Comparison of ENCODE assay signal across 10 mouse cellular contexts in genomic region chr8:30863017-30863416, GRCm38 (mm10).
DNase-seq lines count a peak whose midpoint lies in the region; ATAC-seq and TF ChIP-seq lines count a peak whose summit lies in the region.
"Had no signal": no experiment of that assay in that cellular context is flagged by ENCODE, and none has a peak within 500 bp of the region (broad histone marks: within the 10 kb centered on the region; RNA-seq: fewer than 3 reads in every experiment).

No protein-coding gene starts in this region.

- H3K4me1 ChIP-seq in kidney, postnatal 0 days (replicated peaks; ENCODE audit: insufficient read depth, low read length), result no peaks in the 10 kb centered on the region
- H3K4me1 ChIP-seq in forebrain, embryonic 14.5 days (ENCODE audit: control insufficient read depth, insufficient read depth, low read length), result peaks cover 8% of the 10 kb centered on the region; the same call in 1 of the 2 replicates
- H3K4me1 ChIP-seq in midbrain, embryonic 12.5 days, result peaks cover 8% of the 10 kb centered on the region; the same call in 1 of the 2 replicates

- H3K9me3 ChIP-seq in kidney, postnatal 0 days (replicated peaks; ENCODE audit: low read length), result no peaks in the 10 kb centered on the region
- no peaks in the 10 kb centered on the region for H3K9me3 ChIP-seq in forebrain, embryonic 14.5 days (replicated peaks; ENCODE audit: control insufficient read depth, low read length)
- no peaks in the 10 kb centered on the region for H3K9me3 ChIP-seq in midbrain, embryonic 12.5 days

- no peak overlapping the region for H3K4me2 ChIP-seq in kidney, postnatal 0 days (ENCODE audit: low read length)
- no peak overlapping the region for H3K4me2 ChIP-seq in forebrain, embryonic 14.5 days (ENCODE audit: low read length)
- H3K4me2 ChIP-seq in midbrain, embryonic 12.5 days (replicated peaks), result no peak overlapping the region

- ATAC-seq in kidney, postnatal 0 days (replicated peaks; ENCODE audit: low FRiP score, low read depth), result no peak
- ATAC-seq in forebrain, embryonic 14.5 days, result peak; percentile 52; the same call in 1 of the 2 replicates
- ATAC-seq in midbrain, embryonic 12.5 days (ENCODE audit: low FRiP score, low read depth), result peak; percentile 63
- ATAC-seq: liver, postnatal 0 days had no signal

- DNase-seq in kidney, postnatal 0 days (ENCODE audit: low spot score), result peak; percentile 22
- no peak for DNase-seq in kidney, postnatal 36 days
- peak; percentile 13 to 23 for DNase-seq in cerebellum, postnatal 10 days
- DNase-seq in forebrain, embryonic 14.5 days (ENCODE audit: low spot score), result peak; percentile 25
- no peak for DNase-seq in testis, postnatal 14 days (ENCODE audit: low spot score)
- DNase-seq in thymus, adult 18-20 months, result no peak
- no peak for DNase-seq in lung, postnatal 36 days
- DNase-seq: heart, adult 18-20 months; liver, postnatal 0 days had no signal

- TF ChIP-seq CTCF in kidney, postnatal 0 days (IDR thresholded peaks at IDR 0.05; ENCODE audit: low read depth), result no peak

- WGBS in kidney, postnatal 0 days, result 46% methylated on average over 4 of the region's 4 CpGs
- 7% methylated on average over 4 of the region's 4 CpGs for WGBS in forebrain, embryonic 14.5 days
- 20% methylated on average over 4 of the region's 4 CpGs for WGBS in midbrain, embryonic 12.5 days

- no peak overlapping the region for H3K9ac ChIP-seq in kidney, postnatal 0 days (ENCODE audit: low read depth, low read length)
- no peak overlapping the region for H3K9ac ChIP-seq in forebrain, embryonic 14.5 days (ENCODE audit: low read length)
- H3K9ac ChIP-seq in midbrain, embryonic 12.5 days (replicated peaks), result no peak overlapping the region
- H3K9ac ChIP-seq: liver, postnatal 0 days had no signal

- no peak overlapping the region for H3K4me3 ChIP-seq in kidney, postnatal 0 days (replicated peaks; ENCODE audit: low read depth, low read length)
- no peak overlapping the region for H3K4me3 ChIP-seq in forebrain, embryonic 14.5 days (ENCODE audit: low read depth, low read length)
- H3K4me3 ChIP-seq in midbrain, embryonic 12.5 days, result no peak overlapping the region

- H3K27me3 ChIP-seq in kidney, postnatal 0 days (ENCODE audit: insufficient read depth, low read length), result no peaks in the 10 kb centered on the region
- no peaks in the 10 kb centered on the region for H3K27me3 ChIP-seq in forebrain, embryonic 14.5 days (replicated peaks; ENCODE audit: control insufficient read depth, insufficient read depth, low read length)
- 0 out of 2 replicates have a peak, but pooled peaks cover 3% of the 10 kb centered on the region for H3K27me3 ChIP-seq in midbrain, embryonic 12.5 days

- no peaks in the 10 kb centered on the region for H3K36me3 ChIP-seq in kidney, postnatal 0 days (ENCODE audit: insufficient read depth, low read length)
- H3K36me3 ChIP-seq in forebrain, embryonic 14.5 days (ENCODE audit: control insufficient read depth, insufficient read depth, low read length), result no peaks in the 10 kb centered on the region
- H3K36me3 ChIP-seq in midbrain, embryonic 12.5 days, result no peaks in the 10 kb centered on the region

- H3K27ac ChIP-seq in kidney, postnatal 0 days, result no peak overlapping the region
- no peak overlapping the region for H3K27ac ChIP-seq in forebrain, embryonic 14.5 days (ENCODE audit: low read depth, low read length)
- no peak overlapping the region for H3K27ac ChIP-seq in midbrain, embryonic 12.5 days (replicated peaks)

Comparison
In these comparisons a context has a peak if more than half of its experiments do, and no peak if none do; other contexts are left out.
1. DNase-seq: peak in kidney, postnatal 0 days (single experiment), cerebellum, postnatal 10 days (2 of 2) and forebrain, embryonic 14.5 days (single experiment); none in kidney, postnatal 36 days (0 of 2), testis, postnatal 14 days (single experiment), thymus, adult 18-20 months (0 of 2) and lung, postnatal 36 days (single experiment).